Mouse (Mus musculus) heart, embryonic 11.5 days (tissue): ENCODE measurements around the gene Nhlrc2. TPM values are rescaled to one million over a fixed set of nuclear protein-coding genes. Genes with fewer than 3 reads are reported as not detected.
A peak's percentile ranks its signal among the peaks of the same experiment; 100 is the strongest.
"Not testable (repeated sequence)": the region's sequence is repeated elsewhere in the genome, so short reads cannot be mapped to it uniquely, and the experiment has no call there.

ENCODE experiments used
- ATAC-seq: fragments of 200-750 bp; cut with Nextera tagmentation; replicated peaks from 2 replicates; pipeline ENCODE4 v1.8.0; 2017; ENCODE audit warnings: moderate library complexity; ENCODE audit not compliant: insufficient number of reproducible peaks, low FRiP score, low TSS enrichment
- H3K27ac ChIP-seq: fragments of 300-500 bp; sonication (generic); 2 replicates; pipeline ENCODE4 v1.5.1; 2014; ENCODE audit warnings: mild to moderate bottlenecking, low read depth, low read length
- H3K27me3 ChIP-seq: fragments of 300-500 bp; sonication (generic); 2 replicates; pipeline ENCODE4 v1.6.1; 2014; ENCODE audit warnings: mild to moderate bottlenecking, low read length, mixed read lengths; ENCODE audit not compliant: control insufficient read depth, insufficient read depth
- H3K36me3 ChIP-seq: fragments of 300-500 bp; sonication (generic); 2 replicates; pipeline ENCODE4 v1.6.1; 2014; ENCODE audit warnings: mild to moderate bottlenecking, low read length, moderate library complexity, mixed read lengths; ENCODE audit not compliant: control insufficient read depth, insufficient read depth
- H3K4me1 ChIP-seq: fragments of 300-500 bp; sonication (generic); 2 replicates; pipeline ENCODE4 v1.6.1; 2014; ENCODE audit warnings: low read length; ENCODE audit not compliant: control insufficient read depth, insufficient read depth
- H3K4me2 ChIP-seq: fragments of 300-500 bp; sonication (generic); 2 replicates; pipeline ENCODE4 v1.6.1; 2014; ENCODE audit warnings: mild to moderate bottlenecking, moderate library complexity
- H3K4me3 ChIP-seq: fragments of 300-500 bp; sonication (generic); 2 replicates; pipeline ENCODE4 v1.5.1; 2014; ENCODE audit warnings: low read depth, low read length
- H3K9ac ChIP-seq: fragments of 300-500 bp; sonication (generic); 2 replicates; pipeline ENCODE4 v1.6.1; 2014; ENCODE audit warnings: mild to moderate bottlenecking, low read depth, low read length, moderate library complexity
- H3K9me3 ChIP-seq: fragments of 300-500 bp; sonication (generic); replicated peaks from 2 replicates; pipeline ENCODE4 v1.6.1; 2016; ENCODE audit warnings: low read length; ENCODE audit not compliant: control insufficient read depth
- WGBS: fragments of 180-500 bp; shearing (Covaris S2); extraction: QIAGEN DNeasy Blood & Tissue Kit; methylation state at CpG from one replicate; pipeline ENCODE4 v1.1.7; 2014; ENCODE audit not compliant: insufficient replicate concordance; 5-methylcytosine and 5-hydroxymethylcytosine counted together
- polyA plus RNA-seq: library from polyadenylated mRNA; unstranded; fragments of >200 nt; fragmentation: Nextera tagmentation; extraction: Ambion mirVana; gene quantifications from 2 replicates; pipeline ENCODE4 v1.2.1, GENCODE M21; 2014

The Nhlrc2 gene
- 13.1 and 14.3 TPM in 2 replicates for polyA plus RNA-seq

GRCm38 (mm10) chr19:56548230-56549032, at the start of gene Nhlrc2:
Nhlrc2 (plus strand) TSS chr19:56548261.
- Histone ChIP-seq H3K9me3 (no peaks in the 10 kb centered on the region), H3K27me3 (no peaks in the 10 kb centered on the region), H3K4me2 (peak within 1 kb of the TSS; percentile 85), H3K4me1 (peaks cover 6% of the 10 kb centered on the region; the same call in 1 of the 2 replicates), H3K36me3 (peaks cover 17% of the 10 kb centered on the region), H3K4me3 (peak within 1 kb of the TSS; percentile 94), H3K9ac (peak within 1 kb of the TSS; percentile 98), H3K27ac (peak within 1 kb of the TSS; percentile 99)
- 1% methylated on average over 67 of the region's 69 CpGs for WGBS
- ATAC-seq: peak; percentile 88

- H3K27ac ChIP-seq, H3K4me2 ChIP-seq, H3K4me3 ChIP-seq, H3K4me1 ChIP-seq, H3K9me3 ChIP-seq, H3K9ac ChIP-seq, ATAC-seq, H3K36me3 ChIP-seq, H3K27me3 ChIP-seq: not testable (repeated sequence)
- no CpG with 5 or more reads among the region's 5 CpGs for WGBS
Observed at GRCm38 (mm10) chr19:56503069-56503468, 45.0 kb upstream of the Nhlrc2 start.

DNA sequence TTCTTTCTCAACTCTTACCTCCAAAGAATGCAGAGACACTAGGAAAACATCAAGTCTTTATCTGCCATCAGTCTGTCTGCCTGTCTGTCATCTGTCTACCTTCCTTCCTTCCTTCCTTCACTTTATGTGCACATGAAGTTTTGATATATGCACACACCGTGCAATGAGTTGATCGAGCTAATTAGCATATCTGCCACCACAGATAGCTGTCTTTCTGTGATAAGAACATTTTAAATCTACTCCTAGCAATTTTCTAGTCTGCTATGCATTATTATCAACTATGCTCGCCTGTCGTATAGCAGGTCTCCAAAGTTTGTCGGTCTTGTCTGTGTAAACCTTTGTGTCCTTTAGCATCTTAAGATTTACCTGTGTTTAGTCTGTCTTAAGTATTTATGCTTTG, 44.5 kb upstream of the Nhlrc2 start:
- not testable (repeated sequence) for H3K36me3 ChIP-seq, H3K4me1 ChIP-seq, H3K9me3 ChIP-seq, ATAC-seq, H3K4me2 ChIP-seq, H3K4me3 ChIP-seq, H3K27ac ChIP-seq, H3K9ac ChIP-seq, H3K27me3 ChIP-seq
- no CpG with 5 or more reads among the region's 5 CpGs for WGBS

DNA sequence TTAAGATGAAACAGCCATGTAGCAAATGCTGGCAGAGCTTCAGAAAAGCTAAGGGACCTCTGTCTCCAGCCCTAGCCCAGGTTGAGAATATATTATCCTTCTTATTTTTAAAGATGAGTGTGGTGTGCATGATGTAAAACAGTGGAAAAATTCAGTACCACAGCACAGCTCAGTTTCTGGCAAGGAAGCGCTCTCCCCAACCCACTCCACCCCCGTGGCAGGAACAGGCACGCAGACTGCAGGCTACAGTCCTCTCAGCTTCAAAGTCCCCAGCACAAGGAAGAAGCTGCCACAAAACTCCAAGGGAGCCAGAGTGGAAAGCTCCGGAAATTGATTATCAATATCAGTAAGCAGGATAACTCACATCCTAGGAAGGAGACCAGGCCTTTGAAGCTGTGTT, 36.9 kb upstream of the Nhlrc2 start:
- H3K9ac ChIP-seq, H3K4me3 ChIP-seq, H3K27ac ChIP-seq, H3K9me3 ChIP-seq, ATAC-seq, H3K36me3 ChIP-seq, H3K4me2 ChIP-seq, H3K4me1 ChIP-seq, H3K27me3 ChIP-seq: not testable (repeated sequence)
- no CpG with 5 or more reads among the region's 4 CpGs for WGBS

- ATAC-seq, H3K27ac ChIP-seq, H3K4me1 ChIP-seq, H3K4me2 ChIP-seq, H3K27me3 ChIP-seq, H3K9me3 ChIP-seq, H3K4me3 ChIP-seq, H3K36me3 ChIP-seq, H3K9ac ChIP-seq: not testable (repeated sequence)
- no CpG with 5 or more reads among the region's 2 CpGs for WGBS
Observed at GRCm38 (mm10) chr19:56513527-56513926, 34.5 kb upstream of the Nhlrc2 start.

DNA sequence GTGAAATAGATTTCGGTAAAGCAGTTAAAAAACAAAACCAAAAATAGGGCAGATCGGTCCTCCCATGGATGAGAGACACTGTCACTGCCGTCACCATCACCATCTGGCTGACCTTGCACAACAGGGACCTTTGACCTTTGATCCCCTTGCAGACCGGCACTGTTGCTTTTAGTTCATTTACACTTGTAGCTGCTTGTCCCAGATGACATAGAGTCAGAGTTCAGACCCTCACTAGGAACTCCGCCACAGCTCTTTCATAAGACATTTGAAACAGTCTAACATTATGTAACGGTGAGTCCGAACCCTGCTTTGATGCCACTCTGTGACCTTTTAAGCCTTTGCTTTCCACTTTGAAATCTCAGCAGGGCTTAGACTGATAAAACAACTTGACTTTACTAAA, 28.7 kb upstream of the Nhlrc2 start:
- not testable (repeated sequence) for ATAC-seq
- WGBS: no CpG with 5 or more reads among the region's 7 CpGs

DNA sequence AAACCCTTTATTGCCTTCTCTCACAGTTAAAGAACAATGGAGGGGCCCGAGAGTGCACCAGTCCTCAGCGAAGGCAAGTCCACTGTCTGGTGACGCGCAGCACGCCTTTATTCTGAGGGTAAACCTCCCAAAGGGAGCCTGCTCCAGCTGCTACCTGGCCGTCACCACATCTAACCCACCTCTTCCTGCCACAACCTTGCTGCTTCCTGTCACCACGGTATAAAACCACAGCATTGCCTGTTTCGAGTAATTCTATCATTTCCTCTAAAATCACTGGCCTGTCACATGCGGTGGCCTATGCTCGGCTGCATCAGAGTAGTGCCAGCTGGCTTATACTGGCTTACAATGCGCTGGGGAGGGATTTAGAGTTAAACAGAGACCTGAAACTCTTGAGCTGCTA, 17.5 kb upstream of the Nhlrc2 start:
- no CpG with 5 or more reads among the region's 11 CpGs for WGBS
- H3K27me3 ChIP-seq, H3K4me1 ChIP-seq, H3K27ac ChIP-seq, H3K9ac ChIP-seq, H3K4me3 ChIP-seq, H3K4me2 ChIP-seq, H3K36me3 ChIP-seq, ATAC-seq, H3K9me3 ChIP-seq: not testable (repeated sequence)

More for the DNA sequence above, 28.7 kb upstream of the Nhlrc2 start:
- not testable (repeated sequence) for H3K27me3 ChIP-seq, H3K36me3 ChIP-seq, H3K4me3 ChIP-seq, H3K4me1 ChIP-seq, H3K9me3 ChIP-seq, H3K4me2 ChIP-seq, H3K9ac ChIP-seq, H3K27ac ChIP-seq

GRCm38 (mm10) chr19:56531251-56531650, 16.8 kb upstream of the Nhlrc2 start:
- no peak for ATAC-seq
- Histone ChIP-seq H3K27me3 (no peaks in the 10 kb centered on the region), H3K9ac (no peak overlapping the region), H3K4me2 (no peak overlapping the region), H3K9me3 (no peaks in the 10 kb centered on the region), H3K4me3 (no peak overlapping the region), H3K36me3 (no peaks in the 10 kb centered on the region), H3K4me1 (peaks cover 2% of the 10 kb centered on the region; the same call in 1 of the 2 replicates), H3K27ac (no peak overlapping the region)
- 86% methylated on average over 12 of the region's 12 CpGs for WGBS
